Mouse (Mus musculus) forebrain, embryonic 12.5 days (tissue): Measurements from ENCODE around the gene Rfx4. TPM values are rescaled to one million over a fixed set of nuclear protein-coding genes. Genes with fewer than 3 reads are reported as not detected.

Experiments used
- ATAC-seq: fragments of 200-750 bp; cut with Nextera tagmentation; 2 replicates; pipeline ENCODE4 v1.8.0; 2017; ENCODE audit warnings: moderate TSS enrichment; ENCODE audit not compliant: low FRiP score
- H3K27ac ChIP-seq: fragments of 300-500 bp; sonication (generic); 2 replicates; pipeline ENCODE4 v1.5.1; 2016; ENCODE audit warnings: mild to moderate bottlenecking
- H3K27me3 ChIP-seq: fragments of 300-500 bp; sonication (generic); 2 replicates; pipeline ENCODE4 v1.6.1; 2016; ENCODE audit warnings: mild to moderate bottlenecking
- H3K36me3 ChIP-seq: fragments of 300-500 bp; sonication (generic); replicated peaks from 2 replicates; pipeline ENCODE4 v1.6.1; 2016; ENCODE audit warnings: mild to moderate bottlenecking
- H3K4me1 ChIP-seq: fragments of 300-500 bp; sonication (generic); 2 replicates; pipeline ENCODE4 v1.6.1; 2016
- H3K4me2 ChIP-seq: fragments of 300-500 bp; sonication (generic); 2 replicates; pipeline ENCODE4 v1.6.1; 2016; ENCODE audit warnings: mild to moderate bottlenecking, moderate library complexity
- H3K4me3 ChIP-seq: fragments of 300-500 bp; sonication (generic); replicated peaks from 2 replicates; pipeline ENCODE4 v1.5.1; 2016; ENCODE audit warnings: mild to moderate bottlenecking
- H3K9ac ChIP-seq: fragments of 300-500 bp; sonication (generic); 2 replicates; pipeline ENCODE4 v1.6.1; 2016; ENCODE audit warnings: mild to moderate bottlenecking
- H3K9me3 ChIP-seq: fragments of 300-500 bp; sonication (generic); 2 replicates; pipeline ENCODE4 v1.6.1; 2016
- WGBS: fragments of 180-500 bp; shearing (Covaris S2); methylation state at CpG from one replicate; pipeline ENCODE4 v1.1.7; 2016; 5-methylcytosine and 5-hydroxymethylcytosine counted together
- polyA plus RNA-seq: library from polyadenylated mRNA; unstranded; fragments of >200 nt; fragmentation: Nextera tagmentation; extraction: Ambion mirVana; gene quantifications from 2 replicates; pipeline ENCODE4 v1.2.1, GENCODE M21; 2016

Rfx4 gene
- polyA plus RNA-seq, 1 experiment from 2014 or later: 26.5 TPM

DNA sequence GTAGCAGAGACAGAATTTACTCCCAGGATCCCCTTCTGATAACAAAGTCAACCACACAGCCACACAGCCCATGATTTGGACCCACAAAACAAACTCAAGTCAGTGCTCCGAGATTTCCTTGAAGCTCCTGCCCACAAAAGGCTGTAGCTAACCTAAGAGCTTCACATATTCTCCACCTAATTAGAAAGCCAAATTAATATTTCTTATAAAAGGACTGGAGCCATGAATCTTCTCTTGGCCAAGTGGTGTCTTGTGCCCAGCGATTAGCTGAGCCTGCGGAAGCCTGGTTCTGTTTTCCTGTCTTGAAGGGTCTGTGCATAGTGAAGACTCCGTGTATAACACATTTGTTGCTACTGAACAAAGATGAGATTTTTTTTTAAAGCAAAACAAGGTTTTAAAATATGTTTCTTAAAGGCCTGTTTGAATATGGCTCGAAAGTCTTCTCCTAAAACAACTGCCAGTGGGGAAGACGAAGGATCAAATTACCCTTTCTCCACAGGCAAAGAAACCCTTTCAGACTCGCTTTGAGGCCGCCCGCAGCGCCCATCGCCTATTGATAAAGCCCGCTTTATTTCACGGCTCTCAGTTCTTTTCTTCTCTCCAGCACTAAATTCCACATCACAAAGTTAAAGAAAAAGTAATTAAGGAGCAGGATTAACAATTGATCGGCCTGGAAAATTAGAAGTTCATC is 103.1 kb downstream of the Rfx4 start:
- Histone ChIP-seq H3K36me3 (peaks cover 30% of the 10 kb centered on the region), H3K27ac (peak overlapping the region; percentile 73), H3K4me2 (peak overlapping the region; percentile 4; the same call in 1 of the 2 replicates), H3K4me1 (peaks cover 41% of the 10 kb centered on the region), H3K9me3 (no peaks in the 10 kb centered on the region), H3K4me3 (no peak overlapping the region), H3K27me3 (peaks cover 59% of the 10 kb centered on the region), H3K9ac (no peak overlapping the region)
- ATAC-seq: 0 out of 2 replicates have a peak, but pooled peaks have one; percentile 37
- WGBS: 2% methylated on average over 14 of the region's 14 CpGs

DNA sequence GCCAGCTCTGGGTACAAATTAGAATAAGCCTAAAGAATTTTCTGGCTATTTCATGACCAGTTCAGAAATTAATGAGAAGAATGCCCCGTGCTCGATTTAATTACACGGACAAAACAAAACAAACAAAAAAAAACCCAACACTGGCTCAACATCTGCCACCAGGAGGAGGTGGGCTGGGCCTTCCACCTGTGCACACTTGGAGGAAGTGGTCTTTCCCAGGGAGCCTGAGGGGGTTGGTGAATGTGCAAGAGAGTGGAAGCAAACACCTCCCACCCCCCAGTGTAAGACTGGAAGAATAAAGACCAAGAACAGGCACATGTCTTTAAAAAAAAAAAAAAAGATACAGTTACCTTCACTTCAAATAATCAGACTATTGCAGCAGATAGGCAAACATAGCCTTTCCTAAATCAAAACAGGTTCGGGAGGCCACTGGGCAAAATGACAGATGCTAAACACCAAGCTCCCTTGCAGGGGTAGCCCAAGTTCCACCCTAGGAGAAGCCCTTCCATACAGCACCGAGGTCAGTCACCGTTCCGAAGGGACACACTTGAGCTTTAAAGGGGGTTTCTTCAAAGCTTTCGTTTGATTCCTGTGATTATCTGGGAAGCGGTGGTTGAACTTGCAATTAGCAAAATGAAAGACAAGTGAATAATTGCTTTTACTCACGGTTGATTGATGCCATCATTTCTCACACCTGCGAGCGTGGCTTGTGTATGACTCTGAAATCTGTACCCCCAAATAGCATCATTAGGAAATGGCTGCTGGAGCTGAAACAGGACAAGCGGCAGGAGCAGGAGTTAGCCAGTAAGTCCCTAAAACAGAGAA is 103.9 kb downstream of the Rfx4 start:
- peaks cover 41% of the 10 kb centered on the region for H3K4me1 ChIP-seq
- peak overlapping the region; percentile 4; the same call in 1 of the 2 replicates for H3K4me2 ChIP-seq
- WGBS: 11% methylated on average over 13 of the region's 13 CpGs
- ATAC-seq: peak; percentile 69
- H3K27ac ChIP-seq: peak overlapping the region; percentile 73
- no peak overlapping the region for H3K4me3 ChIP-seq
- H3K9me3 ChIP-seq: no peaks in the 10 kb centered on the region
- H3K27me3 ChIP-seq: peaks cover 58% of the 10 kb centered on the region
- H3K36me3 ChIP-seq: peaks cover 24% of the 10 kb centered on the region
- H3K9ac ChIP-seq: no peak overlapping the region

DNA sequence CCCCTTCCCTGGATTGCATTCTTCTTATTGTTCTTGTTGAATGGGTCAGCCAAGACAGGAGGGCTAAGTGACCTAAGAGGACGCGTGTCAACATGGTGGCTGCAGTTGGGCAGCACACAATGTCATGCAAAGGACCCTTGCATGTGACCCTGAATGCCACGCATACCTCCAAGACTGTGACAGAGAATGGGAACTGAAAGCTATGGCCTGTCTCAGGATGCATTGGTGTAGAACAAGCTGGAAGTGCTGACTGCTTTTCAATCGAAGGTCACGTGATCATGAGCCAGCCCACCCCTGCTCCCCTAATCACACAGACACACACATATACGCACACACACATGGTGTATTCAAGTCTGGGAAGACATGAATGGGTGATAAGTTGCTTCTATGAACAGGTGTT is 107.6 kb downstream of the Rfx4 start:
- Histone ChIP-seq H3K36me3 (peaks cover 29% of the 10 kb centered on the region), H3K4me2 (no peak overlapping the region), H3K9me3 (no peaks in the 10 kb centered on the region), H3K27me3 (peaks cover 56% of the 10 kb centered on the region), H3K27ac (no peak overlapping the region), H3K9ac (no peak overlapping the region), H3K4me1 (peaks cover 28% of the 10 kb centered on the region), H3K4me3 (no peak overlapping the region)
- WGBS: 86% methylated on average over 6 of the region's 6 CpGs
- no peak for ATAC-seq

DNA sequence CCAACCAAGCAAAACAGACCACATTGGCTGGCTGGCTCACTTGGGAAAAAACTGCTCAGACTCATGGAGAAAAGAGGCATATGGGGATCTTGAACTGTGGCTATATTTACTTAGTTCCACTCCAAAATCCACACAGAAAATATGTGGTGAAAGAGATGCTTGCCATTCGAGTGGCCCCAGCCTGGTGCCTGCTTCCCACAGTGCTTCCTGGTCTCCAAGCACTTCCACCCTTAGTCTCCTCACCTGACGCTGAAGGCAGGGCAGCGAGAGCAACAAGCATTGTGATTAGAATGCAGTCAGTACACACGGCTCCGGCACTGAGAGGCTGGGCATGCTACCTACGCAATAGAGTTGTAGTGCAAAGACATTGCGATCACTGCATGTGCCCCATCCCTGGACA is 111.7 kb downstream of the Rfx4 start:
- Histone ChIP-seq H3K9ac (no peak overlapping the region), H3K27me3 (peaks cover 60% of the 10 kb centered on the region), H3K4me1 (peaks cover 12% of the 10 kb centered on the region), H3K4me3 (no peak overlapping the region), H3K9me3 (no peaks in the 10 kb centered on the region), H3K36me3 (peaks cover 42% of the 10 kb centered on the region), H3K4me2 (no peak overlapping the region), H3K27ac (no peak overlapping the region)
- 90% methylated on average over 7 of the region's 7 CpGs for WGBS
- no peak for ATAC-seq

DNA sequence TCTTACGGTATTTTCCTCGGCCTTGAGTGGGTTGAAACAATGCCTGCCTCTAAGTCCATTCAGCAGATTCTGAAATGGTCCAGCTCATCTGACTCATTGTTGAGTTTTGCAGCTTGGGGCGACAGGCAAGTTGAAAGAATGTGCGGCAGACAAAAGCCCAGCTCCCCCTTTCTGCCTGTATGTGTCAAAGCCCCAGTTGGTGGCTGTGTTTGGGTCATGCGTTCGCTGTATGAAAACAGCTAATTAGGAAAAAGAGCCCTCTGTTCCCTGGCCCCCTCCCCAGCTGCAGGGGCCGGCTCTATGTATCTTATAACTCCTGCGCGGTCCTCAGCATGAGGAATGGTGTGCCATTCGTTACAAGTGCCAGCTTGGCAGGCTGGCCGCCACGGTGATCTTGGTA is 115.4 kb downstream of the Rfx4 start:
- Histone ChIP-seq H3K27ac (no peak overlapping the region), H3K27me3 (peaks cover 50% of the 10 kb centered on the region), H3K4me3 (no peak overlapping the region), H3K9me3 (no peaks in the 10 kb centered on the region), H3K36me3 (peaks cover 24% of the 10 kb centered on the region), H3K4me2 (peak overlapping the region; percentile 32), H3K4me1 (peaks cover 12% of the 10 kb centered on the region), H3K9ac (no peak overlapping the region)
- peak; percentile 85; the same call in 1 of the 2 replicates for ATAC-seq
- 6% methylated on average over 12 of the region's 12 CpGs for WGBS

DNA sequence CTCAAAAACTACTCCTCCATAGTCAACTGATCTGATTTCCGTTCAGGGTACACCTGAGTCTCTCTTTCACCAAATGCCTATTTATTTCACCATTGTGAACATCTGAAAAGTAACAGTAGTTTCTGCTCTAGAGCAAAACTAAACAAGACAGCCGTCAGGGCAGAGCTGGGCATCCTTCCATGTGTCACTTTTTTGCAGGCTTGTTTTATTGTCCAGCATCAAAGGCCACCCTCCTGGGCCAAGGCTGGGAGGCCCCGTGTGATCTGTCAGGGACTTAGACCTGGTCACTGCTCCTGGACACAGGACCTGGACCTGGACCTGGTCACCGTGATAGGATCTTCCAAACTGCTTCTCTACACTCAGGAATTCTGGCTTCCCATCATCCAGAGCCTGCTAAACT is 116.1 kb downstream of the Rfx4 start:
- H3K27me3 ChIP-seq: peaks cover 46% of the 10 kb centered on the region
- H3K27ac ChIP-seq: no peak overlapping the region
- H3K9me3 ChIP-seq: no peaks in the 10 kb centered on the region
- no peak overlapping the region for H3K9ac ChIP-seq
- WGBS: 56% methylated on average over 4 of the region's 4 CpGs
- H3K4me1 ChIP-seq: peaks cover 12% of the 10 kb centered on the region
- no peak for ATAC-seq
- no peak overlapping the region for H3K4me3 ChIP-seq
- peak overlapping the region; percentile 32; the same call in 1 of the 2 replicates for H3K4me2 ChIP-seq
- H3K36me3 ChIP-seq: peaks cover 24% of the 10 kb centered on the region

DNA sequence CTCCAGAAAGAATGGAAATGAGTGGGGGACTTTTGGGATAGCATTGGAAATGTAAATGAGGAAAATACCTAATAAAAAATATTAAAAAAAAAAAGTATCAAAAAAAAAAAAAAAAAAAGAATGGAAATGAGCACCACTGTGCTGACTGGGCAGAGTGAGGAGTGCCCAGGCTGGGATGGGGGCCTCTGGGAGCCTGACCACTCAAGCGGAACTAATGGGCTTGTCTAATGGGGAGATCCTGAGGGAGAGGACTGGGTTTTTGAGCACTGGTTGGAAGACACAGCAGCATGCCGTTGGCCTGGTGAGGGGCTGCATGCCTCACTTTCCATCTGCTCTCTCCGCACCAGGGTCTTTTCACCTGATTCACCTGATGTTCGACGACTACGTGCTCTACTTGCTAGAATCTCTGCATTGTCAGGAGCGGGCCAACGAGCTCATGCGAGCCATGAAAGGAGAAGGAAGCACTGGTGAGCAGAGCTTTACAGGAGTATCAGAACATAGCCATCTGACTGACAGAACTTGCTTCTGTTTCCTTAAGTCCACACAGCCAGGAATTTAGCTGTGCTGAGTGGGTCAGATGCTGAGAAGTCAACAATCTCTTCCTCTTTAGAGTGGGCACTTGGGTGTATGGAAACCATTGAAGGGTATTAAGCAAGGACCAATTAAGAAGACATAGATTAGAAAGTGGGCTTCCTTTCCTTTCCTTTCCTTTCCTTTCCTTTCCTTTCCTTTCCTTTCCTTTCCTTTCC is 124.1 kb downstream of the Rfx4 start:
- H3K4me1 ChIP-seq: peaks cover 4% of the 10 kb centered on the region; the same call in 1 of the 2 replicates
- H3K9ac ChIP-seq: no peak overlapping the region
- no peaks in the 10 kb centered on the region for H3K27me3 ChIP-seq
- 61% methylated on average over 9 of the region's 9 CpGs for WGBS
- peaks cover 6% of the 10 kb centered on the region for H3K36me3 ChIP-seq
- H3K4me2 ChIP-seq: no peak overlapping the region
- H3K27ac ChIP-seq: no peak overlapping the region
- no peak overlapping the region for H3K4me3 ChIP-seq
- ATAC-seq: no peak
- no peaks in the 10 kb centered on the region for H3K9me3 ChIP-seq

DNA sequence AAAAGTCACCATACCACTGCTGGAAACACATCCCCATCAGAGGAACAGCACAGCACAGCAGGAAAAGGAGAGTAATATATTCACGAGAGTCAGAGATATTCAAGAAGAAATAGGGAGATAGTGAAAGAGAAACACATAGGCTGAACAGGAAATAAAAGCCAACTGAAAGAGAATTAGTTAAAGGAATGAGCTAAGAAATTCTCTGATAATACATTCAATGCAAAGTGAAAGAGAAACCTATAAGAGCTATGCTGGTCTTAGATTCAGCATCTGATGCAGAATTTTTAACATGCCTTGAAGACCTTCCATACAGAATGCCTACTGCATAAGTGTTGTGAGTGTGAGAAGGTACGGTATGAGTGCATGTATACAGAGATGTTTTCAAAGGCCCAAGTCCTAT is 126.7 kb downstream of the Rfx4 start:
- Histone ChIP-seq H3K9ac (no peak overlapping the region), H3K4me2 (no peak overlapping the region), H3K9me3 (no peaks in the 10 kb centered on the region), H3K27me3 (peaks cover 9% of the 10 kb centered on the region), H3K4me1 (peaks cover 4% of the 10 kb centered on the region; the same call in 1 of the 2 replicates), H3K36me3 (peaks cover 6% of the 10 kb centered on the region), H3K4me3 (no peak overlapping the region), H3K27ac (no peak overlapping the region)
- no peak for ATAC-seq
- 89% methylated on average over 2 of the region's 2 CpGs for WGBS

DNA sequence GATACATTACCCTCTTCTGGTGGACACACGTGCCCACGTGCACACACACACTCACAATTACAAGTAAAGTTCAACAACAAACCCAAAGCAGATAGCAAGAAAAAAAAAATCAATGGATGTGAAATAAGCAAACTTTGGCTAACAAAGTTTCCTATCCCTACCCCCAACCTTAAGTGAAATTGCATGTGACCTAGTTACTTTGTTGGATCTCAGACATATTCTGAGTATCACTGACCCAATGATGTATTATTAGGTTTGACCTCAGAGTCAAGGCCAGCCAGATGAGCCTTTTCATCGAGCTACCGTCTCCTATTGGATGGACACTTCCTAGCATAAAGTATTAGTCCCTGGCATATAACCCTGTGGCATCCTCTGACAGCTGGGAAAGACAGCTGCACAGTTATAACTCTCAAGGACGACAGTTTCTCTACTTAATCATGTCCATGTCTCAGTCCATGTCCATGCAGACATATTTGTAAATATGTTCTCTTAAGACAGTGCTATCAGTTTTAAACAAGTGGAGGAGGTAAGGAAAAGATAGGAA is 129.6 kb downstream of the Rfx4 start:
- Histone ChIP-seq H3K36me3 (peaks cover 6% of the 10 kb centered on the region), H3K9me3 (no peaks in the 10 kb centered on the region), H3K4me2 (no peak overlapping the region), H3K27me3 (peaks cover 24% of the 10 kb centered on the region), H3K27ac (no peak overlapping the region), H3K4me1 (peaks cover 14% of the 10 kb centered on the region), H3K4me3 (no peak overlapping the region), H3K9ac (no peak overlapping the region)
- 79% methylated on average over 5 of the region's 5 CpGs for WGBS
- ATAC-seq: no peak

DNA sequence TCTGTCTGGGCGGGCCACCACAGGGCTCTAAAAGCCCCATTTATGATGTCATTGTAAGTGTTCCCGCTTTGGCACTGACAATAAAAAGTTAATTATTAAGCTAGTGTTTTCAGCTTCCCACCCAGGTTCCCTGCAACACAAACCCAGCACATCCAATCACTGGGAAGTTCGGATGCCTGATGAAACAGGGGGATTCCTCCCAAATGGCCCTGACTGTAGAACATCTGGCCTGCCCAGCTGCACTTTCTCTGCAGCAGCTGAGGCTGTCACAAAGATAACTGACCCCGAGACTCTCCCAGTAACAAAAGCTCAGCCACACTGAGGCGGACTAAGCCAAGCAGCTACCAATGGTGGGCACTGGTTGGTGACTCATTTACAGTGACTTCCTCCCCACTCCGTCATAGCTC is 130.4 kb downstream of the Rfx4 start:
- Histone ChIP-seq H3K4me2 (no peak overlapping the region), H3K9me3 (no peaks in the 10 kb centered on the region), H3K36me3 (peaks cover 6% of the 10 kb centered on the region), H3K4me1 (peaks cover 14% of the 10 kb centered on the region), H3K9ac (no peak overlapping the region), H3K4me3 (no peak overlapping the region), H3K27ac (no peak overlapping the region), H3K27me3 (peaks cover 28% of the 10 kb centered on the region)
- 29% methylated on average over 6 of the region's 6 CpGs for WGBS
- no peak for ATAC-seq

DNA sequence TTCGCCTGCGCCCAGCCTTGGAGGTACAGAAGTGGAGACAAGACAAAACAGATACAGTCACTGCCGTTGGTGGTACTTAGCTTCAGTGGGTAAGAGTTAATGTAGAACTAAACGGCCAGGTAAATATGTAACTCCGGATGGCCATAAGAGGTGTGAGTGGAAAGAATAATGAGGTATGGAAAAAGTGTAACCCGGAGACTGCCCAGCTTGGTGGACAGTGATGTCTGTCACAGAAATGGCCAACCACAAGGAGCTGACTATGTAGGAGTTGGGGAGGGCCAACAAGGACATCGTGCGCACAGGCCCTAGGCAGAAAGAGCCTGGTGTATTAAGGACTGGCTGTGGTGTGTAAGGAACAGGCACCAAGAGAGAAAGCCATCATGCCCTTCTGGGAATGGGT is 130.9 kb downstream of the Rfx4 start:
- Histone ChIP-seq H3K9me3 (no peaks in the 10 kb centered on the region), H3K27me3 (peaks cover 33% of the 10 kb centered on the region), H3K27ac (no peak overlapping the region)

More for the DNA sequence above, 130.9 kb downstream of the Rfx4 start:
- H3K4me1 ChIP-seq: peaks cover 14% of the 10 kb centered on the region
- no peak overlapping the region for H3K9ac ChIP-seq
- peaks cover 4% of the 10 kb centered on the region for H3K36me3 ChIP-seq
- no peak for ATAC-seq
- no peak overlapping the region for H3K4me2 ChIP-seq
- WGBS: 90% methylated on average over 8 of the region's 8 CpGs
- no peak overlapping the region for H3K4me3 ChIP-seq
